Mouse (Mus musculus) liver, adult (tissue): ENCODE data around the gene 1700125H20Rik.

Experiments used
- GATA4 ChIP-seq: IDR thresholded peaks from 2 replicates; pipeline ENCODE4 v1.6.1; 2014; ENCODE audit warnings: mild to moderate bottlenecking, low read length; ENCODE audit not compliant: insufficient replicate concordance

The 1700125H20Rik gene

DNA sequence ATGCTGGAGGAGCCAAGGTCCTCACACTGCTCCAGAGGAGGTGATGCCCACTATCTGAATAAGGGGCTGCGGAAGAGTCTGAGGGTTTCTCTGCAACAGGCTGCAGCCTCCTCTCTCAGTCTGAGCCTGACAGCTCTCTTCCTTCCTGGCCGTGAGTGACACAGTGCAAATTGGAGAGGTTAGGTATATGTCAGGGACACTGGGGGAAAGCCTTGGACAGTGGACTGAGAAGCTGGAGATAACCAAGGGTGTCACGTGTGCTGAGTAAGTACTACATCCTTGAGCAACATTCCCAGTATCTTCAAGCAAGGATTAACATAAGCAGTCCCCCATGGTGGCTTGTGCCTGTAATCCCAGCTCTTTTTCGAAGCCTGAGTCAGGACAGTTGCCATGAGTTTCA lies 8.2 kb downstream of the 1700125H20Rik start:
- TF ChIP-seq GATA4 = no peak

- no peak for TF ChIP-seq GATA4
Measured at GRCm38 (mm10) chr11:85182617-85183283, 12.5 kb downstream of the 1700125H20Rik start.

- TF ChIP-seq GATA4 = no peak
Measured at GRCm38 (mm10) chr11:85183284-85183779, 13.1 kb downstream of the 1700125H20Rik start.

- TF ChIP-seq GATA4 = no peak
Measured at GRCm38 (mm10) chr11:85184082-85184481, 13.9 kb downstream of the 1700125H20Rik start.

DNA sequence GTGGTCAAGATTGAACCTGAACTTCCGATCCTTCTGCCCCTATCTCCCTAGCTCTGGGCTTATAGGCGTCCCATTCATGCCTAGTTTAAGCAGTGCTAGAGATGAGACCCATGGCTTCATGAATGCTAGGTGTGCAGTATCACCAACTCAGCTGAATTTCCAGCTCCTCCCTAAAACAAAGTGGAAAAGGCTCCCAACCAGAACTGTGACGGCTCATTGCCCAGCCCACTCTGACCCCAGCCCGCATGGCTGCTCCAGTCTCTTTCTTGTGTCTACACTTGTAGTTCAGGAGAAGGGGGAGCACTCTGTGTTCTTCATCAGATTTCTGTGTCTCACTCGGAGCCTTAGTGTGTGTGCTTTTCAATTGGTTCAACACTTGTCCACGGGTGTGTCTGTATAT lies 14.6 kb downstream of the 1700125H20Rik start:
- TF ChIP-seq GATA4 = no peak

DNA sequence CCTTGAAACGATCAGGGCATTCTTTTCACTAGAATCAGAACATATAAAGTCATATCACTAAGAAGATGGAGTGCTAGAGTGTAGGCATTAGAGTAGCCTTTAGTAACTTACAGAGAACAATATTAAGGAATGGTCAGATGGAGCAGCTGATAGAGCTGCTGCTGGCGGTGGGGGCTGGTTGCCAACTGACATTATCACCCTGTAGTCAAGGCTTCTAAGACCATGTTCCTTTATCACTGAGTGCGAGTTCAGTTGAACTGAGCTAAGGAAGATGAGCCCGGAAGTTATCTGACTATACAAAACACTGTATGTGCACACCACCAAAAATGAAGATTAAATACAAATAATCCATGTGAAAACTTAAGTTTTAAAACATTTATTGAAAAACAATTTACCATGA lies 18.9 kb downstream of the 1700125H20Rik start:
- no peak for TF ChIP-seq GATA4

DNA sequence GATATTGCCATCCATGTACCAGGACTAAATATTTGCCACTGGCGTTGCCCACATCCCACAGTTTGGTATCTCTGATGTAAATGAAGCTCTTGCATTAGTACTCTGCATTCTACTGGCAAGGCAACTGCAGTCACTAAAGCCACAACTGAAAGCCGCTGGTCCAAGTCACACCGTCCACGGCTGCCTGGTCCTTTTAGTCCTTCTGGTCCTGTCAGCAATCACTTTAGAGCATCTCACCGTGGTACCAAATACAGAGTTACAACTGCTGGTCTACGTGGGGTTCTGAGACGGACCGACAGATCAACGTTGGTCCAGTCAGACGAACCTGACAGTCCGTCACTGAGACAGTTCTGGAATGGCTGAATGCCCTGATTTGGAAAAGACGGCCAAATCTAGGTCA lies 20.5 kb downstream of the 1700125H20Rik start:
- no peak for TF ChIP-seq GATA4

- TF ChIP-seq GATA4 = no peak
Measured at GRCm38 (mm10) chr11:85194206-85194605, 24.0 kb downstream of the 1700125H20Rik start.

GRCm38 (mm10) chr11:85196046-85196445 lies 25.8 kb downstream of the 1700125H20Rik start:
- TF ChIP-seq GATA4 = no peak

GRCm38 (mm10) chr11:85198906-85199305 lies 28.7 kb downstream of the 1700125H20Rik start:
- no peak for TF ChIP-seq GATA4

GRCm38 (mm10) chr11:85206231-85206630 lies 36.0 kb downstream of the 1700125H20Rik start:
- no peak for TF ChIP-seq GATA4

DNA sequence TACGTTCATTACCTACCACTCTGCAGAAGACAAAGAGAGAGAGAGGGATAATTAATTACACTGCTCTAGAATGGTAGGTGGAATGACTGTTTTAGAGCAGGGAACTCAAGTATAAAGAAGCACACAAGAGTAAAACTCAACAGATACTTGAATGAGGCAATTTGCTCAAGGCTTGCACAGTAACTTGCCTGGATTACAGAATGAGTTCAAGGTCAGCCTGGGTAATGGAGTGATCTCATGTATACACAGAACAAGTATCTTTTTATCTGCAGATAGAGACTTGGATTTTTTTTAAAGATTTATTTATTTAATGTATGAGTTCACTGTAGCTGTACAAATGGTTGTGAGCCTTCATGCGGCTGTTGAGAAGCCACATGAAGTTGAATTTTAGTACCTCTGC lies 40.9 kb downstream of the 1700125H20Rik start:
- no peak for TF ChIP-seq GATA4

DNA sequence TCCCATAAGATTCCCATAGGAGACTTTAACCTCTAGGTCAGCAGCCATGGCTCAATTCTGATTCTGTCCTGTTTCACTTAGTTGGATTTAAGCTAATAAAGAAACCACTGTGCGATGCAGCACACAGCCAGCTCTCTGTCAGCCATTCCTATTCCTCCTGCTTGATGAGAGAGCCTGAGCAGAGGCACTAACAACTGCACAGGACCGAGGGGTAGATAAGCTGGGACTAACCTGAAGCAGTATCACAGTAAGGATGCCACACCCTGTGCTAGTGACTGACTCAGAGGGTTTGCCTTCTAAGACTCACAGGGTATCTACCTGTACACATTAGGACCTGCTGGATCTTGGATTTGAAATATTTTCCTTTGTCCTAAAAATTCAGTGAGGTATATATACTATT lies 43.0 kb downstream of the 1700125H20Rik start:
- no peak for TF ChIP-seq GATA4

DNA sequence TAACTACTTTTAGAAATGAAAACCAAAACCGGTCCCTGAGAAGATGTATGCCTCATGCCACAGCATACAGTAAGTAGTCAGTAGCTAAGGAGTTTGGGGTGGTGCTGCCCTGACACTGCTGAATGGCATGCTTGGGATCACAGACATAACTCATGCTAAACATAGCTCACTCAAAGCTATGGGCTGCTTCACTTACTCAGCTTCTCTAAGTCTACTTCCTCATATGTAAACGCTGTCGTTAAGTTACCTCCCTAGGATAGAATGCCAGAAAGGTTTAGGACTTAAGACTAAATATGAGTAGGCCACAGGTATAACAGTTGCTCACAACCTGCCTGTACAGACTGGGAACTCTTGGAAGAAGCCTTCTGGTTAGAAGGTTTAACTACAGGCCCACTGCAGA lies 44.5 kb downstream of the 1700125H20Rik start:
- TF ChIP-seq GATA4 = no peak

GRCm38 (mm10) chr11:85219014-85219413 lies 48.8 kb downstream of the 1700125H20Rik start:
- TF ChIP-seq GATA4 = no peak

- TF ChIP-seq GATA4 = no peak
Measured at GRCm38 (mm10) chr11:85222561-85222960, 52.4 kb downstream of the 1700125H20Rik start.

DNA sequence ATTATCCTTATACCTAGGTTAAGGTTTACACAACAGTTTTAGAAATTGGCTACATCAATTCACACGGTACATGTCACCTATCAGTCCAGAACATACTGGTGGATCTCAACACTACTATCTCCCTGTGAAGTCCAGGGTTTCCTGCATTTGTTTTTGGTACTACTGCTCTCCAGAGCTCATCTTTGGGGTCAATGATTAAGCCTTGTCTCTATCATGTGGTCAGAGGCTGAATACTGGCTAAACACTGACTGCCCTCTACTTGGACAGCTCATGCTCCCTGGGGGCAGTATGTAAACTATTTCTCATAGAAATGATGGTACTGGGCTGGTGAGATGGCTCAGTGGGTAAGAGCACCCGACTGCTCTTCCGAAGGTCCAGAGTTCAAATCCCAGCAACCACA lies 53.0 kb downstream of the 1700125H20Rik start:
- TF ChIP-seq GATA4 = no peak
